Mouse (Mus musculus): ENCODE data around the gene Maml3. TPM values are rescaled to one million over a fixed set of nuclear protein-coding genes. Genes with fewer than 3 reads are reported as not detected.

Gene Maml3
- polyA plus RNA-seq, 1 experiment from 2014 or later, result 0.65 TPM

- WGBS (ENCODE audit: insufficient replicate concordance), result 48% methylated on average over 14 of the region's 14 CpGs
- H3K36me3 ChIP-seq (replicated peaks; ENCODE audit: insufficient read depth, low read length), result no peaks in the 10 kb centered on the region
- H3K9me3 ChIP-seq (ENCODE audit: low read length), result no peaks in the 10 kb centered on the region
- H3K4me2 ChIP-seq (ENCODE audit: low read depth, low read length), result no peak overlapping the region
- H3K9ac ChIP-seq (replicated peaks), result no peak overlapping the region
- no peak overlapping the region for H3K27ac ChIP-seq (ENCODE audit: low read depth)
- H3K27me3 ChIP-seq (ENCODE audit: insufficient read depth, low read length), result no peaks in the 10 kb centered on the region
- no peak for DNase-seq
- ATAC-seq, result no peak
- no peak overlapping the region for H3K4me3 ChIP-seq (ENCODE audit: low read depth, low read length)
- peaks cover 21% of the 10 kb centered on the region for H3K4me1 ChIP-seq (ENCODE audit: insufficient read depth)
- TF ChIP-seq EP300 (IDR thresholded peaks at IDR 0.05; ENCODE audit: low read depth) (no peak), CTCF (IDR thresholded peaks at IDR 0.05; ENCODE audit: low read depth) (no peak)
These were observed 70.9 kb downstream of the Maml3 start for GRCm38 (mm10) chr3:52033857-52034588.

DNA sequence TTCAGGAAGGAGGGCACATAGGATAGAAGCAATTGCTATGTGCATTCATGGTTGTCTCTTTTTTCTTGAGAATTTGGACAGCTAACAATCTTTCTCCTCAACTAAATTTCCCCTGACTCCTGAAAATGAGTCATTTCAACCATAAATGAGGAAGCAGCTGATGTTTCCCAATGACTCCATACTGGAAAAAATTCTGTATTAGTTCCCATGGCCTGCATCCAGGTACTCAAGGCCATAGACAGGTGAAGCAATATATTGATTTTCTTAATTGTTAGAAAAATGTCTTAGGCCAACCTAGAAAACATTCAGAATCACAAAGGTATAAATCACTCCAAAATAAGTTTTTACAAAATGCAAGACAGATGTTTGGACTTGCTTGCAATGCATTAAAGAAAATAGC, 73.5 kb downstream of the Maml3 start:
- no peak for DNase-seq
- Histone ChIP-seq H3K4me1 (ENCODE audit: insufficient read depth) (peaks cover 21% of the 10 kb centered on the region), H3K9ac (replicated peaks) (no peak overlapping the region), H3K4me3 (ENCODE audit: low read depth, low read length) (no peak overlapping the region), H3K27ac (ENCODE audit: low read depth) (no peak overlapping the region), H3K4me2 (ENCODE audit: low read depth, low read length) (no peak overlapping the region), H3K27me3 (ENCODE audit: insufficient read depth, low read length) (no peaks in the 10 kb centered on the region), H3K36me3 (replicated peaks; ENCODE audit: insufficient read depth, low read length) (no peaks in the 10 kb centered on the region), H3K9me3 (ENCODE audit: low read length) (no peaks in the 10 kb centered on the region)
- TF ChIP-seq CTCF (IDR thresholded peaks at IDR 0.05; ENCODE audit: low read depth) (no peak), EP300 (IDR thresholded peaks at IDR 0.05; ENCODE audit: low read depth) (no peak)
- ATAC-seq, result no peak

DNA sequence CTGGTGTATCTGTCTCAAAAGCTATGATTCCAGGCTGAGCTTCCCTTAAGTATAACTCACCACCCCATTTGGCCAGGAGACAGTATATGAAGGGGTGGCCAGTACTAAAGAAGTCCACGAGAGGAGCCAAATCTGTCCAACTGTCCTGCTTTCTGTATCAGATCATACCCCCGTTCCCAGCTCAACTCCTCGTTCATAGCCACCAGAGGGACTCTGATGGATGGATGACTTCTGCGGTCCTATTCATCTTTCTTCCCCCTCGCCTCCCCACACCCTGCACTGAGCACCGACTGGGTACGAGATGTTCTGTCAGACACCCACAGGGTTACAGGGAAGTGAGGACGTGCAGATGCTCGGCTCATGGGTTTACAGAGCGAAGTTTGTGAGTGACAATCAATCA, 74.8 kb downstream of the Maml3 start:
- Histone ChIP-seq H3K9me3 (ENCODE audit: low read length) (no peaks in the 10 kb centered on the region), H3K27ac (ENCODE audit: low read depth) (peak overlapping the region; percentile 73), H3K4me2 (ENCODE audit: low read depth, low read length) (peak overlapping the region; percentile 71), H3K9ac (replicated peaks) (peak overlapping the region; percentile 53), H3K36me3 (replicated peaks; ENCODE audit: insufficient read depth, low read length) (no peaks in the 10 kb centered on the region), H3K4me1 (ENCODE audit: insufficient read depth) (peaks cover 18% of the 10 kb centered on the region), H3K27me3 (ENCODE audit: insufficient read depth, low read length) (no peaks in the 10 kb centered on the region), H3K4me3 (ENCODE audit: low read depth, low read length) (peak overlapping the region; percentile 43)
- WGBS (ENCODE audit: insufficient replicate concordance), result 36% methylated on average over 10 of the region's 10 CpGs
- DNase-seq (no peak), ATAC-seq (peak; percentile 56)
- TF ChIP-seq CTCF (IDR thresholded peaks at IDR 0.05; ENCODE audit: low read depth) (no peak; the same call in 1 of the 2 replicates), EP300 (IDR thresholded peaks at IDR 0.05; ENCODE audit: low read depth) (no peak)

DNA sequence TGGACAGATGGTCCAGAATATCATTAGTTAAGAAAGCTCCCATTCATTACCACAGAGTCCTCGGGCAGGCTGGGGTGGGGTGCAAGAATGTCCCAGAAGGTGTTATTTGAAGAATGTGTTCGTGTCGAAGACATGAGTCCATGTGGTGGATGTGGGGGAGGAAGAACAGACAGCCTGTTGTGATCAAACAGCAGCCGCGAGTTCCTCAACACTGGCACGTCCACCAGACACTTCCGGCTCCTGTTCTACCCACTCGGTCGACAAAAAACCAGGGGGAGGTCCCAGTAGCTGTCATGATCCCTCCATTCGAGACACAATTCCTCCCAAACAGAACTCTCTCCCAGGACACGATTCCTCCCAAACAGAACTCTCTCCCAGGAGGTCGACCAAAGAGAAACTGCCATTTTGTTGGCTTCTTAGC, 75.2 kb downstream of the Maml3 start:
- peak; percentile 40 for DNase-seq
- Histone ChIP-seq H3K27me3 (ENCODE audit: insufficient read depth, low read length) (no peaks in the 10 kb centered on the region), H3K36me3 (replicated peaks; ENCODE audit: insufficient read depth, low read length) (no peaks in the 10 kb centered on the region), H3K4me1 (ENCODE audit: insufficient read depth) (peaks cover 16% of the 10 kb centered on the region), H3K9me3 (ENCODE audit: low read length) (no peaks in the 10 kb centered on the region), H3K4me2 (ENCODE audit: low read depth, low read length) (peak overlapping the region; percentile 71), H3K9ac (replicated peaks) (peak overlapping the region; percentile 53), H3K27ac (ENCODE audit: low read depth) (peak overlapping the region; percentile 73), H3K4me3 (ENCODE audit: low read depth, low read length) (peak overlapping the region; percentile 43)
- TF ChIP-seq CTCF (IDR thresholded peaks at IDR 0.05; ENCODE audit: low read depth) (no peak), EP300 (IDR thresholded peaks at IDR 0.05; ENCODE audit: low read depth) (no peak)
- 21% methylated on average over 12 of the region's 12 CpGs for WGBS (ENCODE audit: insufficient replicate concordance)
- peak; percentile 68 for ATAC-seq

- no peak overlapping the region for H3K9ac ChIP-seq (replicated peaks)
- ATAC-seq (no peak), DNase-seq (no peak)
- H3K4me3 ChIP-seq (ENCODE audit: low read depth, low read length), result no peak overlapping the region
- H3K27ac ChIP-seq (ENCODE audit: low read depth), result no peak overlapping the region
- peaks cover 16% of the 10 kb centered on the region for H3K4me1 ChIP-seq (ENCODE audit: insufficient read depth)
- TF ChIP-seq EP300 (IDR thresholded peaks at IDR 0.05; ENCODE audit: low read depth), result no peak
- no peak for TF ChIP-seq CTCF (IDR thresholded peaks at IDR 0.05; ENCODE audit: low read depth)
- H3K4me2 ChIP-seq (ENCODE audit: low read depth, low read length), result no peak overlapping the region
- H3K9me3 ChIP-seq (ENCODE audit: low read length), result no peaks in the 10 kb centered on the region
- H3K36me3 ChIP-seq (replicated peaks; ENCODE audit: insufficient read depth, low read length), result no peaks in the 10 kb centered on the region
- H3K27me3 ChIP-seq (ENCODE audit: insufficient read depth, low read length), result no peaks in the 10 kb centered on the region
- WGBS (ENCODE audit: insufficient replicate concordance), result 68% methylated on average over 7 of the region's 7 CpGs
These were observed 76.9 kb downstream of the Maml3 start for GRCm38 (mm10) chr3:52027972-52028371.

DNA sequence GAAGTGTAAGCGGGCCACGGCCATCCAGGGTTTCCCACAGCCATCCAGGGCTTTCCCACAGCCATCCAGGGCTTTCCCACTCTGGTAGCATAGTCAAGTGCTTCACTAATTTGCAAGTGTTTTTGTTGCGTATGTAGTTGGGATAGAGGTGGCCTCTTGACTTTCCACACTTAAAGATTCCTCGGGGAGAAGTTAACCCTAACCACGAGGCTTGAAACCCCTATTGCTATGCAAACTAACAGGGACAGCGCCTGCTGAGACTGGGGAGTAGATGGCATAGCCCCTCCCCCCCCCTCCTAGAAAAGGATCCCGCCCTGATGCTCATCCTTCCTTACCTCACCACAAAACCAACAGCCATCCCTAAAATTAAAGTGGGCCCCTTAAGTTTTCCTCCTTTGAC, 82.4 kb downstream of the Maml3 start:
- TF ChIP-seq EP300 (IDR thresholded peaks at IDR 0.05; ENCODE audit: low read depth) (no peak), CTCF (IDR thresholded peaks at IDR 0.05; ENCODE audit: low read depth) (no peak)
- no peak overlapping the region for H3K4me2 ChIP-seq (ENCODE audit: low read depth, low read length)
- H3K4me3 ChIP-seq (ENCODE audit: low read depth, low read length), result no peak overlapping the region
- no peaks in the 10 kb centered on the region for H3K9me3 ChIP-seq (ENCODE audit: low read length)
- H3K4me1 ChIP-seq (ENCODE audit: insufficient read depth), result no peaks in the 10 kb centered on the region; the same call in 1 of the 2 replicates
- ATAC-seq (no peak), DNase-seq (no peak)
- H3K36me3 ChIP-seq (replicated peaks; ENCODE audit: insufficient read depth, low read length), result 0 out of 2 replicates have a peak, but pooled peaks cover 2% of the 10 kb centered on the region
- H3K27me3 ChIP-seq (ENCODE audit: insufficient read depth, low read length), result no peaks in the 10 kb centered on the region
- no peak overlapping the region for H3K27ac ChIP-seq (ENCODE audit: low read depth)
- WGBS (ENCODE audit: insufficient replicate concordance), result 59% methylated on average over 7 of the region's 7 CpGs
- H3K9ac ChIP-seq (replicated peaks), result no peak overlapping the region
